Mouse (Mus musculus): ENCODE data around the gene Ccl11. TPM values are rescaled to one million over a fixed set of nuclear protein-coding genes. Genes with fewer than 3 reads are reported as not detected.

Gene Ccl11
- polyA plus RNA-seq, 1 experiment: 0.31 TPM

DNA sequence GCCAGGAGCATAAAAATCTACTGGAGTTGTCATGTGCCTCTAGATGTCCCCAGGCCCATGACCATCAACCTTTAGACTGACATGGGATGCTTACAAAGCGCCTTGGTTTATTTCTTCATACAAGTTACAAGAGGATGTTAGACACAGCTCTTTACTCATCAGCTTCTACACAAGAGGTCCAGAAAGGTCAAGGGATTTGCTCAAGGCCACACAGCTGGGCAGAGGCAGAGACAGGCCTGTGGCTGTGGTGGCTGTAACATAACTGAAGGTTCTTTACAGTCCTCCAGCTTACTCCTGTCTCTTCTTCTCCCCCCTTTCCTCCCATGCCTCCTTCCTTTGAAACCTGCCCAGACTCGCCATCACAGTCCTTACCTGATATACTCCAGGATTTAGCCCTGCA is 27.5 kb upstream of the Ccl11 start:
- no peak for DNase-seq (ENCODE audit: low read depth)
- no peak for TF ChIP-seq POLR2A (IDR thresholded peaks at IDR 0.05; ENCODE audit: borderline replicate concordance, extremely low read depth, insufficient read depth, insufficient read length, poor library complexity, severe bottlenecking)
- TF ChIP-seq CTCF (IDR thresholded peaks at IDR 0.05; ENCODE audit: borderline replicate concordance, extremely low read depth, insufficient read depth, insufficient read length): no peak

DNA sequence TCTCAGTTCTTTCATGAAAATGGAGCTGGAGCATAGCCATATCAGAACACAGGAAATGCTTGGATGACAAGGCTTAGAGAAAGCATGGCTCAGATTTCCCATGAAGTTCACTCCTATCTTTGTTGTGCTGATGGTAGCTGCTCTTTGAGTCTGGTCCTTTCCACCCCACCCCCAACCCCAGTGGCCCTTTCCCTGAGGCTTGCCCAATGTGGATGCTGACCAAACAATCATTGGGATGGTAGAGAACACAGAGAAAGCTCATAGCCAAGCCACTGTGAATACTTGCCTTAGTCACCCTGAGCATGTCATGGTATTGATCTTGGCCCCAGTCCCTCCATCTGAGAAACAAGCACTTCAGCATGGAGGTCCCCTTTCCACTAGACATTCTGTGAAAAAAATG is 25.5 kb upstream of the Ccl11 start:
- DNase-seq (ENCODE audit: low read depth): no peak
- no peak for TF ChIP-seq POLR2A (IDR thresholded peaks at IDR 0.05; ENCODE audit: borderline replicate concordance, extremely low read depth, insufficient read depth, insufficient read length, poor library complexity, severe bottlenecking)
- TF ChIP-seq CTCF (IDR thresholded peaks at IDR 0.05; ENCODE audit: borderline replicate concordance, extremely low read depth, insufficient read depth, insufficient read length): no peak

DNA sequence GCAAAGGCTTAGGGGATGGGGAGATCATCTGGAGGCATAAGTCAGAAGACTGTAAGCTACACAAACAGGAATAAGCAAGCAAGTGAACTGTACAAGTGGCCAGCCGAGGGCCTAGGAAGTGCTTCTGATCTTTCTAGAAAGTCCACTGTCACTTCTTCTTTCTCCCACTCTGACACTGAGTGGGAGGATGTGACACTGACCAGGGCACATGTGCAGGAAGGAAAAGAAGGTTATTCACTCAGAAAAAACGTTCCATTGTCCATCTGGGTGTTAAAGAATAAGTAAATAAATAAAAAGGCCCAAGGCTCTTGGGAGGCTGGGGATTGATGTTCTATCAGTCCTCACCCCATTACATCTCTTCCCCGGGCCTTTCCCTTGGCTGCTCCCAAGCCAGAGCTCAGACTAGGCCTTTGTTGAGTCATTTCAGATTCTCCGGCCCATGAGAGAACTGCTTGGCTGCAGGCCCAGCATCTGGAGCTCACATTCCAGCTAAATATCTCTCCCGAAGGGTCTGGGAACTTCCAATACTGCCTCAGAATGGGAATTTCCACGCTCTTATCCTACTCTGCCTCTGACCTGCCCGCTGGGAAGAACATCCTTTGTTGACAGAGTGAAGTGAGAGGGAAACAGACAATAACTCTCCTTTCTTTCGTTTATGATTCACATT is 24.8 kb upstream of the Ccl11 start:
- DNase-seq (ENCODE audit: low read depth): peak; percentile 68
- no peak for TF ChIP-seq CTCF (IDR thresholded peaks at IDR 0.05; ENCODE audit: borderline replicate concordance, extremely low read depth, insufficient read depth, insufficient read length)
- TF ChIP-seq POLR2A (IDR thresholded peaks at IDR 0.05; ENCODE audit: borderline replicate concordance, extremely low read depth, insufficient read depth, insufficient read length, poor library complexity, severe bottlenecking): no peak

DNA sequence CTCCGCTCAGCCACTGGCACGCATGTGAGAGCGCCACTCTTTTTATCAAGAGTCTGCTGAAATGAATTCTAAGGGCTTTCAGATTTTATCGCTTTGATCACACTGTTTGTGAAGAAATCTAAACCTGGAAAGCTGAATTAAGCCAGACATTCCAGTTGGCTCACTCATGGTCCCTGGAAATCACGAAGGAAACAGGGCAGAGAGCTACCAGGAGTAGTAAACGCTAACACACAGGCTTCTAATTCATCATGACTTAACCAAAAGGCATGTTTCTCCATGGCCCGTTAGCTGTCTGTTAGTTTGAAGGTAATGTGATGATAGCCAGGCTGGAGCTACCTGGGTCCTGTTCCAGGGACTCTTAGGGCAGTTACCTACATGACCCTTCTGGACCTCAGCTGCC is 23.2 kb upstream of the Ccl11 start:
- DNase-seq (ENCODE audit: low read depth): no peak
- TF ChIP-seq POLR2A (IDR thresholded peaks at IDR 0.05; ENCODE audit: borderline replicate concordance, extremely low read depth, insufficient read depth, insufficient read length, poor library complexity, severe bottlenecking) (no peak), CTCF (IDR thresholded peaks at IDR 0.05; ENCODE audit: borderline replicate concordance, extremely low read depth, insufficient read depth, insufficient read length) (no peak)

DNA sequence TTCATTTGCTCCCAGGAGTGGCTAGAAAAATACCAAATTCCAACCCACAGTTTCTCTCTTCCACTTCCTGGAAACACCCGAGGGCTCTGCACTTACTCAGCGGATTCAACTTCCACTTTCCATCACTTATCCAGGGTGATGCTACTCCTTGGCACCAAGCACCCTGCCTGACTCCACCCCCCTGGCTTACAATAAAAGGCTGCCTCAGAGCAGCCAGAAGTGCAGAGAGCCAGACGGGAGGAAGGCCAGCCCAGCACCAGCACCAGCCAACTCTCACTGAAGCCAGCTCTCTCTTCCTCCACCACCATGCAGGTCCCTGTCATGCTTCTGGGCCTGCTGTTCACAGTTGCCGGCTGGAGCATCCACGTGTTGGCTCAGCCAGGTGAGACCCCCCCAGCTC is 22.3 kb upstream of the Ccl11 start, which contains the start of gene Ccl2:
TSS of gene Ccl2 (plus strand) at position 216 of the 400 bp plus-strand sequence.
- TF ChIP-seq CTCF (IDR thresholded peaks at IDR 0.05; ENCODE audit: borderline replicate concordance, extremely low read depth, insufficient read depth, insufficient read length) (no peak), POLR2A (IDR thresholded peaks at IDR 0.05; ENCODE audit: borderline replicate concordance, extremely low read depth, insufficient read depth, insufficient read length, poor library complexity, severe bottlenecking) (no peak)
- DNase-seq (ENCODE audit: low read depth): peak; percentile 83

DNA sequence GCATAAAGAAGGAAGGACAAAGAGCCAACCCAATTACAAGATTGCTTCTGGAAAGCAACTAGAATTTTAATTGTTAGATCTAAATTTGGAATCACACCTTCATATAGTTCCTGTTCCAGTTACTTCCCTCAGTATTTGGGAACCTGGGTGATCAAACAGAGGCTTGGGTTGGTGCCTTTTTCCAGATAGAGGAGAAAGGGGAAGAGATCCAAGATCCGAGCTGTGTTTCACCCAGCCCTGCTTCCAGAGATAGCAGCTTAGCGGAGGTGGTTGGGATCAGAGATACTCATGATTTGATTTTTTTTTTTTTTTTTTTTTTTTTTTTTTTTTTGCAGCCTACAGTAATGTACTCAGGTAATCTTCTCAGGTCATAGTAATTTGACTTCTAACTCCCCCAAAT is 21.8 kb upstream of the Ccl11 start:
- TF ChIP-seq CTCF (IDR thresholded peaks at IDR 0.05; ENCODE audit: borderline replicate concordance, extremely low read depth, insufficient read depth, insufficient read length) (no peak), POLR2A (IDR thresholded peaks at IDR 0.05; ENCODE audit: borderline replicate concordance, extremely low read depth, insufficient read depth, insufficient read length, poor library complexity, severe bottlenecking) (no peak)
- DNase-seq (ENCODE audit: low read depth): no peak

DNA sequence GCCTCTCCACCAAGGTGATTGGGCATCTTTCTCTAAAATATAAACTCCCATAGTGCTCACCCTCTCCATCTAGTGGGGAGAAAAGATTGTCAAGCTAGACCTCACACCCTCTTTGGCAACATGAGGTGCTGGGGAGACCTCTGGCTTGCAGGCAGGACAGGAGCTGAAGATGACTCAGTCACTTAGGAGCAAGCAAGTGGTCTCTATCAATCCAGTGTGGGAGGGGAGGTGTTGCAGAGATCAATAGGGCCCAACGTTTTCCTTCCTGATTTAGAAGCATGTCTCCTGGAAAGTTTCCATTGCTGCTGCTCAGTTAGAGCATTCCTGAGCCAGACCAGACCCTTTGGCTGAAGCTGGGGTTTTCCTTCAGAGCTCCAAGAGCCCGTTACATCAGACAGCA is 19.1 kb upstream of the Ccl11 start, which contains the start of gene Gm17268:
TSS of gene Gm17268 (minus strand) at position 28 of the 400 bp plus-strand sequence.
- no peak for DNase-seq (ENCODE audit: low read depth)
- TF ChIP-seq CTCF (IDR thresholded peaks at IDR 0.05; ENCODE audit: borderline replicate concordance, extremely low read depth, insufficient read depth, insufficient read length) (no peak), POLR2A (IDR thresholded peaks at IDR 0.05; ENCODE audit: borderline replicate concordance, extremely low read depth, insufficient read depth, insufficient read length, poor library complexity, severe bottlenecking) (no peak)

DNA sequence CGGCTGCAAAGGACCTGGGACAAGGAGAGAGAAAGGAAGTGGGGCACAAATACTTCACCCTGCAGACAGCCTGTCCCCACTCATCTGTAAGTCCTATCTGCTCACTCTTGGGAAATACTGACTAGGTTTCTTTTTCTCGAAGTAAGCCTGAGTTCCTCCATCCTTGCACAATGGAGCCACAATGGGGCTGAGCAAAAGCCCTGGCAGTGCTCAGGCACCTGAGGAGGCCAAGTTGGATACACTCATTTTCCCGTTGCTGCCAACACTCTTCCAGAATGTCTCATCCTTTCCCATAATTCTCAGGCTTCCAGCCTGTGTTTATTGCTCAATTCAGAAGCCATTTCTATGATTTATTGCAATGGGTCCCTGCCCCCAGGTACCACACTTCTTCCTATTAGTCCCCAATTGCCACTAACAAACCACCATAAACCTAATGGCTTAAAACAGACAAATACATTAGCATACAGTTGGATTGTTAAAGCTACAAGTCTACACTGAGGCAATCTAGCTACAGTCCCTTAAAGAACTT is 18.4 kb upstream of the Ccl11 start:
- no peak for DNase-seq (ENCODE audit: low read depth)
- TF ChIP-seq POLR2A (IDR thresholded peaks at IDR 0.05; ENCODE audit: borderline replicate concordance, extremely low read depth, insufficient read depth, insufficient read length, poor library complexity, severe bottlenecking): no peak
- no peak for TF ChIP-seq CTCF (IDR thresholded peaks at IDR 0.05; ENCODE audit: borderline replicate concordance, extremely low read depth, insufficient read depth, insufficient read length)

DNA sequence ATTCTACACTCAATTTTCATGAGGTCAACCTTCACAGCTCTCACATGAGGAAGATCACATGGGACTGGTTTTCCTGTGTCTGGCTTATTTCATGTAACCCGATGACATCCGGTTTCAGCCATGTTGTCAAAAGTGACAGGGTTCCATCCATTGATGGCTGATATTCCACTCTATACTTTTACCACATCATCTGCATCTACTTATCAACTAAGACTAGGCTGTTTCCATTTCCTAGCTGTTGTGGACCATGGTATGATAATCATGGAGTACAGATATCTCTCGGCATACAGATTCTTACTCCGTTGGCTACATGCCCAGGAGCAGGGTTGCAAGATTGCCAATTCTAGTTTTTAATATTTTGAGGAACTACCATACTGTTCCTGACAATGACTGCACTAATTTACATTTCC is 15.9 kb upstream of the Ccl11 start:
- DNase-seq (ENCODE audit: low read depth): no peak
- TF ChIP-seq CTCF (IDR thresholded peaks at IDR 0.05; ENCODE audit: borderline replicate concordance, extremely low read depth, insufficient read depth, insufficient read length): no peak
- TF ChIP-seq POLR2A (IDR thresholded peaks at IDR 0.05; ENCODE audit: borderline replicate concordance, extremely low read depth, insufficient read depth, insufficient read length, poor library complexity, severe bottlenecking): no peak

DNA sequence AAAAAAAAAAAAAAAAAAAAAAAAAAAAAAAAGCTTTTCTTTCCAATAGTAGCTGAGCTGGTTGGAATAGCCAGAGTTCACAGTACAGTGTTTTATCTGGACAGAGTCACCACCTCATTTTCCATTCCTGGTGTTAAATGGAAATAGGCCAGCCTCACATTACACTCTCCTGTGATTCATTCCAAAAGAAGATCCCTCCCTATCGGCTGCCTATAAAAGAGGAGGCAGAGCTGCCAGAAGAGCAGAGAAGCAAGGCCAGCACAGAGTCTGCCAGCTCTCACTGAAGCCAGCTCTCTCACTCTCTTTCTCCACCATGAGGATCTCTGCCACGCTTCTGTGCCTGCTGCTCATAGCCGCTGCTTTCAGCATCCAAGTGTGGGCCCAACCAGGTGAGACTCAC is 12.2 kb upstream of the Ccl11 start, which contains the start of gene Ccl7:
TSS of gene Ccl7 (plus strand) at position 242 of the 400 bp plus-strand sequence.
- peak; percentile 51 for DNase-seq (ENCODE audit: low read depth)
- TF ChIP-seq CTCF (IDR thresholded peaks at IDR 0.05; ENCODE audit: borderline replicate concordance, extremely low read depth, insufficient read depth, insufficient read length): no peak

DNA sequence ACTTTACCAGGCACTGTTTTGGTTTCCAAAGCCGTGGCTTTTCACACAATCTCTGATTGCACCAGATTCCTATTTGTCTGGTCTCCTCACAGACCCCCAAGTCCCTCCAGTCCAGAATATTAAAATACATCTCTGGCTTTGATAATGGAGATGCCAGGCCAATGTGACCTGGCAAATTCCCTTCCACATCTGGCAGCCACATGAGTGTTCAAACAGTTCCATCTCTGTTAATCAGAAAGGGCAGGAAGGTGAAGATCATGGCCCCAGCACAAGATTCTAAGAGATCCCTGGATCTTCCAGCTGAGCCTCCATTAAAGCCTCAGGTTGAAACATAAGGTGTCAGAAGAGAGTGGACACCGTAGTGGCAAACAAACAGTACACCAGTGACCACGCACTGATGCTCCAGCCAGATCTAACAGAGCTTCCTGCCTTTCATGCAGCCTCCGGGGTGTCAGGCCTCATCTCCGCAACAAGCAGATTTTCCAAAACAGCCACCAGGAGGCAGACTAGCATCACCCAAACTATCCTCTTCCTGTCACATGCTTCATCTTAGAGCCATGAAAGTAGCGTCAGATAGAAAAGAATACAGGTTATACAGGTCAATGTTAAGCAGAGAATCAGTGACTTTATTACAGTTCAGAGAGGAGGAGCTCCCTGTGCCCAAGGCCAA is 9.7 kb upstream of the Ccl11 start:
- TF ChIP-seq POLR2A (IDR thresholded peaks at IDR 0.05; ENCODE audit: borderline replicate concordance, extremely low read depth, insufficient read depth, insufficient read length, poor library complexity, severe bottlenecking) (no peak), CTCF (IDR thresholded peaks at IDR 0.05; ENCODE audit: borderline replicate concordance, extremely low read depth, insufficient read depth, insufficient read length) (peak; percentile 51; the same call in 1 of the 2 replicates)
- DNase-seq (ENCODE audit: low read depth): peak; percentile 61
